Mouse (Mus musculus) heart, adult 2 months (tissue): ENCODE measurements at regions not wholly inside any gene's neighbourhood (a gene's known extent, or its start where the extent isn't known, plus 50 kb on each side); places are given as distances from the start of the nearest gene placed in this dataset.

Experiments
- DNase-seq, 2 experiments: peaks; one replicate each; pipeline ENCODE4 v3.0.0; 2021
- H3K27ac ChIP-seq: fragments of 200-600 bp; 2 replicates; pipeline ENCODE4 v1.8.1; 2022
- H3K27me3 ChIP-seq: fragments of 200-500 bp; 2 replicates; pipeline ENCODE4 v1.6.1; 2012; ENCODE audit warnings: mild to moderate bottlenecking, low read length, inconsistent platforms, mixed read lengths; ENCODE audit not compliant: control insufficient read depth, insufficient read depth
- H3K36me3 ChIP-seq: fragments of 200-500 bp; 2 replicates; pipeline ENCODE4 v1.6.1; 2012; ENCODE audit warnings: low read length, inconsistent platforms; ENCODE audit not compliant: control insufficient read depth, insufficient read depth
- H3K4me1 ChIP-seq: fragments of 200-500 bp; 2 replicates; pipeline ENCODE4 v1.6.1; 2011; ENCODE audit warnings: low read length; ENCODE audit not compliant: control insufficient read depth, insufficient read depth
- H3K4me3 ChIP-seq: fragments of 200-600 bp; 2 replicates; pipeline ENCODE4 v1.8.1; 2022
- H3K79me2 ChIP-seq: fragments of 200-500 bp; replicated peaks from 2 replicates; pipeline ENCODE4 v1.6.1; 2012; ENCODE audit warnings: mild to moderate bottlenecking, inconsistent platforms, low read length, moderate library complexity, mixed read lengths; ENCODE audit not compliant: control insufficient read depth, insufficient read depth
- H3K9ac ChIP-seq: fragments of 200-500 bp; 2 replicates; pipeline ENCODE4 v1.6.1; 2012; ENCODE audit warnings: low read depth, mild to moderate bottlenecking, control low read depth, inconsistent platforms, low read length, mixed read lengths
- CTCF ChIP-seq: fragments of 200-600 bp; IDR thresholded peaks from 2 replicates; pipeline ENCODE4 v1.8.1; 2022; ENCODE audit warnings: antibody characterized with exemption, mild to moderate bottlenecking, moderate library complexity
- EP300 ChIP-seq: fragments of 200-500 bp; IDR thresholded peaks from 2 replicates; pipeline ENCODE4 v1.6.1; 2011; ENCODE audit warnings: low read depth, low read length, control low read depth; ENCODE audit not compliant: insufficient read depth
- POLR2A ChIP-seq: fragments of 200-500 bp; IDR thresholded peaks from 2 replicates; pipeline ENCODE4 v1.6.1; 2011; ENCODE audit warnings: mild to moderate bottlenecking, low read depth, low read length, control low read depth; ENCODE audit not compliant: insufficient read depth
- WGBS: fragments of 180-500 bp; shearing (Covaris S2); methylation state at CpG from one replicate; pipeline ENCODE4 v1.1.7; 2018; 5-methylcytosine and 5-hydroxymethylcytosine counted together
- intact Hi-C: fragments of 180-260 bp; cut with DNase I; formaldehyde crosslinking; loops from one replicate; pipeline ENCODE4 v1.15.1; 2025

GRCm38 (mm10) chr2:50653121-50653615 lies 356.6 kb upstream of the Mmadhc start:
- peaks cover 2% of the 10 kb centered on the region for H3K4me1 ChIP-seq

GRCm38 (mm10) chr2:50649656-50650055 lies 353.1 kb upstream of the Mmadhc start:
- intact Hi-C loops = no loop called here
- 84% methylated on average over 3 of the region's 3 CpGs for WGBS

More at GRCm38 (mm10) chr2:50653121-50653615, 356.6 kb upstream of the Mmadhc start:
- H3K27ac ChIP-seq = no peak overlapping the region
- no peaks in the 10 kb centered on the region for H3K79me2 ChIP-seq
- TF ChIP-seq EP300 (no peak), CTCF (no peak), POLR2A (no peak)
- H3K27me3 ChIP-seq = no peaks in the 10 kb centered on the region
- H3K4me3 ChIP-seq = no peak overlapping the region
- intact Hi-C loops = no loop called here
- 89% methylated on average over 3 of the region's 3 CpGs for WGBS
- no peaks in the 10 kb centered on the region for H3K36me3 ChIP-seq
- H3K9ac ChIP-seq = no peak overlapping the region
- no peak for DNase-seq

GRCm38 (mm10) chr2:50643219-50643618 lies 346.6 kb upstream of the Mmadhc start:
- Histone ChIP-seq H3K27me3 (no peaks in the 10 kb centered on the region), H3K4me3 (no peak overlapping the region), H3K9ac (no peak overlapping the region), H3K4me1 (no peaks in the 10 kb centered on the region), H3K79me2 (no peaks in the 10 kb centered on the region), H3K27ac (no peak overlapping the region), H3K36me3 (no peaks in the 10 kb centered on the region)
- WGBS = 76% methylated on average over 5 of the region's 5 CpGs
- intact Hi-C loops = no loop called here
- DNase-seq = no peak
- TF ChIP-seq POLR2A = no peak
- TF ChIP-seq CTCF = no peak
- no peak for TF ChIP-seq EP300

More at GRCm38 (mm10) chr2:50649656-50650055, 353.1 kb upstream of the Mmadhc start:
- no peaks in the 10 kb centered on the region for H3K36me3 ChIP-seq
- TF ChIP-seq POLR2A (no peak), CTCF (no peak), EP300 (no peak)
- no peak for DNase-seq
- H3K27me3 ChIP-seq = no peaks in the 10 kb centered on the region
- H3K4me1 ChIP-seq = no peaks in the 10 kb centered on the region; the same call in 1 of the 2 replicates
- no peaks in the 10 kb centered on the region for H3K79me2 ChIP-seq
- no peak overlapping the region for H3K4me3 ChIP-seq
- no peak overlapping the region for H3K27ac ChIP-seq
- H3K9ac ChIP-seq = no peak overlapping the region

GRCm38 (mm10) chr2:50642198-50642597 lies 345.6 kb upstream of the Mmadhc start:
- no peak for DNase-seq
- Histone ChIP-seq H3K4me1 (no peaks in the 10 kb centered on the region), H3K27me3 (no peaks in the 10 kb centered on the region), H3K27ac (no peak overlapping the region), H3K9ac (no peak overlapping the region), H3K79me2 (no peaks in the 10 kb centered on the region), H3K4me3 (no peak overlapping the region), H3K36me3 (no peaks in the 10 kb centered on the region)
- 66% methylated on average over 2 of the region's 2 CpGs for WGBS
- intact Hi-C loops = no loop called here
- no peak for TF ChIP-seq POLR2A
- no peak for TF ChIP-seq CTCF
- no peak for TF ChIP-seq EP300

GRCm38 (mm10) chr2:50635896-50636295 lies 339.3 kb upstream of the Mmadhc start:
- H3K36me3 ChIP-seq = no peaks in the 10 kb centered on the region
- WGBS = 74% methylated on average over 2 of the region's 2 CpGs
- intact Hi-C loops = no loop called here
- no peaks in the 10 kb centered on the region for H3K79me2 ChIP-seq
- TF ChIP-seq EP300 = no peak
- TF ChIP-seq CTCF = no peak
- TF ChIP-seq POLR2A = no peak
- H3K27ac ChIP-seq = no peak overlapping the region
- H3K4me3 ChIP-seq = no peak overlapping the region
- no peaks in the 10 kb centered on the region for H3K27me3 ChIP-seq
- no peak for DNase-seq
- no peaks in the 10 kb centered on the region for H3K4me1 ChIP-seq
- no peak overlapping the region for H3K9ac ChIP-seq

- intact Hi-C loops = no loop called here
- H3K9ac ChIP-seq = no peak overlapping the region
- no peak for DNase-seq
- H3K79me2 ChIP-seq = no peaks in the 10 kb centered on the region
- TF ChIP-seq POLR2A = no peak
- no peak for TF ChIP-seq CTCF
- TF ChIP-seq EP300 = no peak
- H3K27me3 ChIP-seq = no peaks in the 10 kb centered on the region
- no peaks in the 10 kb centered on the region for H3K4me1 ChIP-seq
- no peak overlapping the region for H3K4me3 ChIP-seq
- no peaks in the 10 kb centered on the region for H3K36me3 ChIP-seq
- no peak overlapping the region for H3K27ac ChIP-seq
These were observed 335.2 kb upstream of the Mmadhc start for GRCm38 (mm10) chr2:50631786-50632185.
